Mouse (Mus musculus): ENCODE measurements at regions not wholly inside any gene's neighbourhood (a gene's known extent, or its start where the extent isn't known, plus 50 kb on each side); places are given as distances from the start of the nearest gene placed in this dataset.

DNA sequence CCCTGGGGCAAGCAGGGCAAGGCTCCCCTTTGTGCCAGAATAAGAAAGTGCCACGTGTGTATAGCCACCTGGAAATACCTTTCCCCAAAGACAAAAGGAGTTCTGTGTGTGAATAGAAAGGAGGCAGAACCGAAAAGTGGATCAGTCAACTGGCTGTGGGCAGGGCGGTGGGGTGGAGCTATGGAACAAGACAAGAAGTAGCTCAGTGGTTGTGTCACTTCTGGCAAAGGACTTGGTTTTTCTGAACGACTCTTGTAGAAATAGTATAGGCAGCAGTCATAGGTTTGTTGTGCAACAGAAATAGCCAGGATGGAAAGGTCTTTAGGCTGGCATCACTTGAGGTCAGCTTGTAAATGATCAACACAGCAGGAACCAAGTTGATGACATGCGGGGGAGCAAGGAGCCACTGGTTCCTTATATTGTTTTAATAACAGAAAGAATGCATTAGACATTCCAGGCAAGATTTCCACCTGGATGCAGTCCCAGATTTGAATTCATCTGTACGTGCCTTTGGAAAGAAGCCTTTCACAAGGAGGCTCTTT, 308.6 kb downstream of the Foxo1 start:
- TF ChIP-seq POLR2A (IDR thresholded peaks at IDR 0.05; ENCODE audit: borderline replicate concordance, low read depth, low read length), result no peak
- TF ChIP-seq CTCF (IDR thresholded peaks at IDR 0.05; ENCODE audit: low read depth, low read length), result no peak

All from bone marrow macrophage, adult 2 months (primary cell).